Mouse (Mus musculus) G1E (cell line): ENCODE measurements around the gene Fam196b.

Experiments
- CTCF ChIP-seq: IDR thresholded peaks from 2 replicates; pipeline ENCODE4 v1.5.1; 2012; ENCODE audit warnings: low read depth, low read length, inconsistent platforms, mixed read lengths
- GATA1 ChIP-seq: IDR thresholded peaks from 2 replicates; pipeline ENCODE4 v1.6.1; 2012; ENCODE audit warnings: borderline replicate concordance, low read length, inconsistent platforms, mixed read lengths
- POLR2AphosphoS5 ChIP-seq: IDR thresholded peaks from 2 replicates; pipeline ENCODE4 v1.6.1; 2012; ENCODE audit warnings: low read depth, low read length, inconsistent platforms; ENCODE audit not compliant: insufficient replicate concordance
- TAL1 ChIP-seq: conservative IDR thresholded peaks from 2 replicates; pipeline ENCODE4 v1.6.1; 2012; ENCODE audit warnings: low read depth, low read length, inconsistent platforms, mixed read lengths

- TF ChIP-seq CTCF (no peak), POLR2AphosphoS5 (no peak), TAL1 (no peak), GATA1 (no peak)
Measured at GRCm38 (mm10) chr11:34397661-34398060, 83.0 kb downstream of the Fam196b start.
